Mouse (Mus musculus) midbrain, embryonic 16.5 days (tissue): ENCODE data around the gene B130006D01Rik. TPM values are rescaled to one million over a fixed set of nuclear protein-coding genes. Genes with fewer than 3 reads are reported as not detected.

Experiments used
- ATAC-seq: fragments of 200-750 bp; cut with Nextera tagmentation; 2 replicates; pipeline ENCODE4 v1.8.0; 2017; ENCODE audit warnings: moderate TSS enrichment
- H3K27ac ChIP-seq: fragments of 300-500 bp; sonication (generic); 2 replicates; pipeline ENCODE4 v1.5.1; 2014; ENCODE audit warnings: mild to moderate bottlenecking, low read length, mixed read lengths
- H3K27me3 ChIP-seq: fragments of 300-500 bp; sonication (generic); 2 replicates; pipeline ENCODE4 v1.6.1; 2014; ENCODE audit warnings: low read depth, low read length, mixed read lengths; ENCODE audit not compliant: control insufficient read depth, insufficient read depth
- H3K36me3 ChIP-seq: fragments of 300-500 bp; sonication (generic); 2 replicates; pipeline ENCODE4 v1.6.1; 2014; ENCODE audit warnings: mild to moderate bottlenecking, low read length, moderate library complexity, mixed read lengths; ENCODE audit not compliant: control insufficient read depth, insufficient read depth
- H3K4me1 ChIP-seq: fragments of 300-500 bp; sonication (generic); 2 replicates; pipeline ENCODE4 v1.6.1; 2014; ENCODE audit warnings: mild to moderate bottlenecking, low read length, mixed read lengths; ENCODE audit not compliant: control insufficient read depth, insufficient read depth
- H3K4me2 ChIP-seq: fragments of 300-500 bp; sonication (generic); 2 replicates; pipeline ENCODE4 v1.6.1; 2014; ENCODE audit warnings: mild to moderate bottlenecking, low read length, mixed read lengths
- H3K4me3 ChIP-seq: fragments of 300-500 bp; sonication (generic); 2 replicates; pipeline ENCODE4 v1.5.1; 2014; ENCODE audit warnings: low read depth, mild to moderate bottlenecking, low read length, moderate library complexity, mixed read lengths
- H3K9ac ChIP-seq: fragments of 300-500 bp; sonication (generic); 2 replicates; pipeline ENCODE4 v1.6.1; 2014; ENCODE audit warnings: low read depth, low read length, mixed read lengths
- H3K9me3 ChIP-seq: fragments of 300-500 bp; sonication (generic); replicated peaks from 2 replicates; pipeline ENCODE4 v1.6.1; 2014; ENCODE audit warnings: mild to moderate bottlenecking, low read length, mixed read lengths; ENCODE audit not compliant: control insufficient read depth, poor library complexity, severe bottlenecking
- WGBS: fragments of 180-500 bp; shearing (Covaris S2); extraction: QIAGEN DNeasy Blood & Tissue Kit; methylation state at CpG from one replicate; pipeline ENCODE4 v1.1.7; 2014; 5-methylcytosine and 5-hydroxymethylcytosine counted together
- polyA plus RNA-seq: library from polyadenylated mRNA; unstranded; fragments of >200 nt; fragmentation: Nextera tagmentation; extraction: Ambion mirVana; gene quantifications from 2 replicates; pipeline ENCODE4 v1.2.1, GENCODE M21; 2015

The B130006D01Rik gene
- polyA plus RNA-seq, 1 experiment from 2014 or later: 1.3 TPM

DNA sequence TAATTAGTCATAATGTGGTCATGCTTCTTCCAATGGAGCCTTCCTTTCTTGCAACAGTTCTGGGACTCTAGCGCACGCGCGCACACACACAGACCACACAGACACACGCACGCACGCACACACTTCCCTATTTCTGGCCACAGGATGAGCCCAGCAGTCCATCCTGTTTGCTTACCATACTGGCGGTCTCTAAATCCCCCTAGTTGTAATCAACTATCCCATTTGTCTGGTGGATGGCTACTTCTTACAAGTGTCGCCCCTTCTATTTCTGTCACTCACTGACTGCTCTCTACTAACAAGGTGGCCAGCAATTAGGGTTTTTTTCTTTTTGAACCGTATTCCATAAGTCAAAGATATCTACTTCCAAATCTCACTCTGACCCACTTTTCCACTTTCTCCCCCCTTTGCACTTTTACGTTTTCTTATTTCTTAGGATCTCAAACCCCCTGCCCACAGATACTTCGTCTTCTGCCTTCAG is 11.3 kb upstream of the B130006D01Rik start:
- peak; percentile 41; the same call in 1 of the 2 replicates for ATAC-seq
- Histone ChIP-seq H3K9ac (peak overlapping the region; percentile 99), H3K27me3 (no peaks in the 10 kb centered on the region), H3K27ac (peak overlapping the region; percentile 97), H3K4me3 (peak overlapping the region; percentile 93), H3K36me3 (no peaks in the 10 kb centered on the region), H3K4me1 (peaks cover 22% of the 10 kb centered on the region), H3K9me3 (no peaks in the 10 kb centered on the region), H3K4me2 (peak overlapping the region; percentile 86)
- 29% methylated on average over 12 of the region's 12 CpGs for WGBS

DNA sequence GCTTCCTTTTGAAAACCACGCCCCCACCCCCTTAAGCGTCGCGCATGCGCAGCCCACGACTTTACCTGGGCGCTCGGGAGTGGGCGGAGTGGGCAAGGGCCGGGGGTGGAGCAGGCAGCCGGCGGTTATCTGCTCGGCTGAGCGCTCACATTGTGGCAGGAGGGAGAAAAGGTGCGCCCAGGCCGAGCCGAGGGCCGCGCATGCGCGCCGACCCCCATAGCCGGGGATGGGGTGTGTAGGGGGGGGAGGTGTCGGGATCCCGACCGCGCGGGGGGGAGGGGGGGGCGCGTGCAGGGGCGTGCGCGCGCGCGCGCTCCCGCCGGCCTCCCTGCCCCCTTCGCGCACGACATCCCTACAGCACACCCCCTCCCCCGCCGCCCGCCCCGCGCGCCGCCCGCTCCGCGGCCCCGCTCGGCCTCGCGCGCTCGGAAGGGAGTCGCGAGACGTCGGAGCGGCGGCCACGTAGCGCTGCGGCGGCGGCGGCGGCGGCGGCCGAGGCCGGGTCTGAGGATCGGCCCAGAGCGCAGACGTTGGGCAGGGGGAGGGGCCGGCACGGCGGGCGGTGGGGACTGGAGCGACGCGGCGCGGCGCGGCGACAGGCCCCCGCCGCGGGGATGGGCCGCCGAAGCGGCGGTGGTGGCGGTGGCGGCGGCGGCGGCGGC is 10.7 kb upstream of the B130006D01Rik start, which contains the start of gene Zfp652:
Gene Zfp652, plus strand, starts transcription at position 111 of the 662 bp plus-strand sequence.
- peak within 1 kb of the TSS; percentile 97 for H3K27ac ChIP-seq
- ATAC-seq: peak; percentile 91
- peak within 1 kb of the TSS; percentile 93 for H3K4me3 ChIP-seq
- peak within 1 kb of the TSS; percentile 86 for H3K4me2 ChIP-seq
- peak within 1 kb of the TSS; percentile 99 for H3K9ac ChIP-seq
- H3K27me3 ChIP-seq: no peaks in the 10 kb centered on the region
- 1% methylated on average over 25 of the region's 103 CpGs for WGBS
- peaks cover 22% of the 10 kb centered on the region for H3K4me1 ChIP-seq
- no peaks in the 10 kb centered on the region for H3K9me3 ChIP-seq
- H3K36me3 ChIP-seq: no peaks in the 10 kb centered on the region

DNA sequence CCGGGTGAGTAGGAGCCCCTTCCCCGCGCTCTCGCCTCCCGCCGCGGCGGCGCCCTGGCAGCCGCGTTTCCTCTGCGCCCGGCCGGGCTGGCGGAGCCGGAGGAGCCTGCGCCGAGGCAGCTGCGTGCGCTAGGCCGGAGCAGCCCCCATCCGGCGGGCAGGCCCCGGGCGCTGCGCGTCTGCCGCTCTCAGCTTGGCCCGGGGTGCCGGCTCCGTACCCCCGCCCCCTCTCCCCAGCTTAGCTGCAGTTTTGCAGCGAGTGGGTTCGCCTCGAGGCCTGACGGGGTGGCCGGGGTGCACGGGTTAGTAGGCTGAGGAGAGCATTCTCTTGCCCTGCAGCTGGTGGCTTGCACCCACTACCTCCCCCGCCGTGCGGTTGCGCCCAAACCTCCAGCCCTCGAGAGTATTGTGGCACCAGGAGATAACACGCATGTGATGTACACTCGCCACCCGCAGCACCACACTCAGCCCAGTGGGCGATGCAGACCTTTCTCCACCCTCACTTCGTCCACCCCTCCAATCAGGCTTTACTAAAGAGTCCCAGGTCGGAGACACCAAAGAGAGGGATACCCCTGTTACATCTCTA is 10.1 kb upstream of the B130006D01Rik start:
- Histone ChIP-seq H3K4me3 (peak overlapping the region; percentile 93), H3K4me1 (peaks cover 22% of the 10 kb centered on the region), H3K36me3 (no peaks in the 10 kb centered on the region), H3K9me3 (no peaks in the 10 kb centered on the region), H3K9ac (peak overlapping the region; percentile 99), H3K27me3 (no peaks in the 10 kb centered on the region), H3K4me2 (peak overlapping the region; percentile 86), H3K27ac (peak overlapping the region; percentile 97)
- WGBS: under 1% methylated on average over 41 of the region's 49 CpGs
- peak; percentile 63 for ATAC-seq

DNA sequence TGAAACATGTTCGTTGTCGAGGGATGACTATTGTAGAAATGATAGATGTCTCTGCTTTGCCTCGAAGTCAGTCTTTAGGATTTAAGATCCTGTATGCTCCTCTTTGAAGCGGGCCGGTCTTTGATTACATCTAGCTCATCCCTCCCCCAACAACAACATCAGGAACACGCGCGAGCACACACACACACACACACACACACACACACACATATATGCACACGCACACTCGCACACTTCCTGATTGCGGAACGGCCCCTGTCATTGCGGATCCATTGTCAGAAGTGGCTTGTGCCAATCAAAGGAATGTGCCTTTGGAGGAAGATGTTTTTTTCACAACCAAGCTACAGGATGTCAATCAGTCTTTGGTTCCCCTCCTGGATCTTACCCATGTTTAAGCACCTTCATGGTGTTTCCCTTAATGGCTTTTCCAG is 9.6 kb upstream of the B130006D01Rik start:
- Histone ChIP-seq H3K36me3 (no peaks in the 10 kb centered on the region), H3K4me2 (peak overlapping the region; percentile 86)

DNA sequence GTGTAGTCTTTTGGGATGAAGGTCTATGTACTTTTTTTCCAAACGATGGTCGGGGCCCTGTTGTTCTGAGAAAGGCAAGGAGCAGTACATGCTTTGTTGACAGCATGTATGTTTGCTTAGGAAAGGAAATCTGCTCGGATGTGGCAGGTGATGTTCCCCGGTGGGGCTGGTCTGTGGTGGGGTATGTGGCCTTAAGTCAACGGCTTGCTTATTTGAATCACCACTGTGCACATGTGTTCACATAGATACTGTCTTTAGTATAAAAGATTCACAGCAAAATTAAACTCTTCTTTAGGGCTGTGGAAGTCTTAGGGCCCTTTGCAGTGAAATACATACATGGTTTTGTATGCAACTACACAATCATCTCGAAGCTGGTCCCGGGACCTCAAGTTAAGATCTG is 9.0 kb upstream of the B130006D01Rik start:
- peaks cover 23% of the 10 kb centered on the region for H3K4me1 ChIP-seq
- no peak for ATAC-seq
- WGBS: 33% methylated on average over 7 of the region's 7 CpGs

More for the DNA sequence above, 9.6 kb upstream of the B130006D01Rik start:
- no peak for ATAC-seq
- Histone ChIP-seq H3K9ac (peak overlapping the region; percentile 99), H3K4me3 (peak overlapping the region; percentile 93), H3K27me3 (no peaks in the 10 kb centered on the region), H3K9me3 (no peaks in the 10 kb centered on the region), H3K27ac (peak overlapping the region; percentile 97), H3K4me1 (peaks cover 22% of the 10 kb centered on the region)
- under 1% methylated on average over 13 of the region's 13 CpGs for WGBS

DNA sequence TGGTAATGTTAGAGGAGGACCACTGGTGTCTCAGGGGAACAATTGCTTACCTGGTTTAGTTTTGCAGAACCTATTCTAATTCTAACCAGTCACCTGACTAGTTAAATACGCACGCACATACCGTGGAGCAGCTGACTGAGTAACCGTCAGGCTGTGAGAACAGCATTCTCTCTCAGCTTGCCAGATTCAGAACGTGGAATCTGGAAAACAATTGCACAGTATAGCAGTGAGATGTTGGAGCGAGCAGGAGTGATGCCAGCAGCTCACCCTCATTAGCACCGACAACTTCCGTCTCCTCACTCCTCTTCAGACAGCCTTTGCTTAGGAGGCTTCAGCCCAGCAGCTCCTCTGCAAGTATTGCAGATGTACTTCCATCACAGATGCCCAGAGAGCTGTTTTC is 7.3 kb upstream of the B130006D01Rik start:
- Histone ChIP-seq H3K36me3 (no peaks in the 10 kb centered on the region), H3K27me3 (no peaks in the 10 kb centered on the region), H3K27ac (no peak overlapping the region), H3K9ac (no peak overlapping the region), H3K9me3 (no peaks in the 10 kb centered on the region), H3K4me1 (peaks cover 24% of the 10 kb centered on the region), H3K4me2 (no peak overlapping the region), H3K4me3 (no peak overlapping the region)
- WGBS: 64% methylated on average over 8 of the region's 8 CpGs
- ATAC-seq: no peak

More for the DNA sequence above, 9.0 kb upstream of the B130006D01Rik start:
- H3K4me3 ChIP-seq: peak overlapping the region; percentile 93
- no peaks in the 10 kb centered on the region for H3K9me3 ChIP-seq
- H3K9ac ChIP-seq: peak overlapping the region; percentile 99
- peak overlapping the region; percentile 86 for H3K4me2 ChIP-seq
- H3K27ac ChIP-seq: 0 out of 2 replicates have a peak overlapping the region, but pooled peaks have one; percentile 4
- no peaks in the 10 kb centered on the region for H3K27me3 ChIP-seq
- H3K36me3 ChIP-seq: no peaks in the 10 kb centered on the region

DNA sequence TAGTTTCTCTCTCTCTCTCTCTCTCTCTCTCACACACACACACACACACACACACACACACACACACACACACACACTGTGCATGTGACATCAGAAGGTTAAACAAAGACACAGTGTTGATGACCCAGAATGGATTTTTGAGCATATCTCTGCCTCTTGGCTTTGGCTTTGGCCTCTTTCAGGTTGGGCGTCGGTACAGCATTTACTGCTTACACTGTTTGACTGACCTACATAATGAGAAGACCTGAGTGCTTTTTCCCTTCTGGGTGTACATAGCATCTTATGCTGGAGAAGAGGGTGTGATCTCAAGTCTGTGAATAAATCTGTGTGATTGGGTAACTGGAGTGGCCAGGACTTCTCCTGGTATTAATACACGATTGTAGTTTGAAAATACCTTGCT is 4.0 kb upstream of the B130006D01Rik start:
- ATAC-seq: no peak
- Histone ChIP-seq H3K4me2 (no peak overlapping the region), H3K9ac (no peak overlapping the region), H3K36me3 (no peaks in the 10 kb centered on the region), H3K4me1 (peaks cover 22% of the 10 kb centered on the region), H3K27me3 (no peaks in the 10 kb centered on the region), H3K27ac (no peak overlapping the region), H3K9me3 (no peaks in the 10 kb centered on the region), H3K4me3 (no peak overlapping the region)
- WGBS: 89% methylated on average over 3 of the region's 3 CpGs

DNA sequence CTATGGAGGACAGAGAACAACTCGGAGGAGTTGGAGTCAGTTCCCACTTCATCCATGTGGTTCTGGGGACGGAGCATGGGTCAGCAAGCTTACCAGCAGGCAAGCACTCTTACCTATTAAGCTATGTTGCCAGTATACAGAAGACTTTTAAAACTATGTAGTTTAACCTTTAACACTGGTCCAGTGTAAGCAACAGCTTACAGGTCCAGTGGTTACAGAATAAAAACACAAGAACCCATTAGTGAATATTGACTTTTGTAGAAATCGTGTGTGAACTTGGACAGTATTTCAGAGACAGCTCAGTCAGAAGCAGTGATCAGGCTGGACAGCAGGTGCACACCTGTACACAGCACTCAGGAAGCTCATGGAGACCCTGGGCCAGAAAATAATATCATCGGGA is 1.1 kb downstream of the B130006D01Rik start:
- 94% methylated on average over 4 of the region's 4 CpGs for WGBS
- H3K4me3 ChIP-seq: no peak overlapping the region
- no peak overlapping the region for H3K9ac ChIP-seq
- no peak overlapping the region for H3K4me2 ChIP-seq
- no peaks in the 10 kb centered on the region for H3K27me3 ChIP-seq
- no peaks in the 10 kb centered on the region for H3K36me3 ChIP-seq
- H3K9me3 ChIP-seq: no peaks in the 10 kb centered on the region
- no peak for ATAC-seq
- no peak overlapping the region for H3K27ac ChIP-seq
- H3K4me1 ChIP-seq: peaks cover under 1% of the 10 kb centered on the region; the same call in 1 of the 2 replicates

DNA sequence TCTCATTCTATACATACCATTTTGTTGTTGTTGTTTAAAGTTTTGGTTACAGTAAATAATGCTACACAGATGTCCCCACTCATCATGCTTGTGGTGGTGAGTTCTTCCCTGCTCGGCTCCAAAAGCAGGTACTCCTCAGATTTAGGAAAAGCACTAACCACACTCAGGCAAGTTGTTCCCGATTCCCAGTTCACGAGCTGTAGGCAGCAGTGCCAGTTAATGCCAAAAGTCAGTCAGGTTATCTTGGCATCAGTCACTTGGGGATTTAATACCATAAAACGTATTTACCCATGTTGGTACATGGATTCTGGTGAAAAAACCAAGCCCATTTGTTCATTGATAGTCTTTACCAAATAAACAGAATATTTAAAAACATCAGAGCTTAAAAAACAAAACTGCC is 2.8 kb downstream of the B130006D01Rik start:
- Histone ChIP-seq H3K27me3 (no peaks in the 10 kb centered on the region), H3K9me3 (no peaks in the 10 kb centered on the region), H3K27ac (no peak overlapping the region), H3K4me1 (no peaks in the 10 kb centered on the region), H3K4me2 (no peak overlapping the region), H3K9ac (no peak overlapping the region), H3K4me3 (no peak overlapping the region), H3K36me3 (no peaks in the 10 kb centered on the region)
- 83% methylated on average over 4 of the region's 4 CpGs for WGBS
- no peak for ATAC-seq
